Mouse (Mus musculus) bone marrow, adult 2 months (tissue): ENCODE data around the gene Pex10.

Experiments
- CTCF ChIP-seq: fragments of 200-500 bp; IDR thresholded peaks from 2 replicates; pipeline ENCODE4 v1.5.1; 2011; ENCODE audit warnings: low read length, control low read depth; ENCODE audit not compliant: control insufficient read depth, insufficient read depth
- POLR2A ChIP-seq: fragments of 200-500 bp; IDR thresholded peaks from 2 replicates; pipeline ENCODE4 v1.6.1; 2011; ENCODE audit warnings: low read depth, mild to moderate bottlenecking, control low read depth, low read length, borderline replicate concordance; ENCODE audit not compliant: control insufficient read depth

DNA sequence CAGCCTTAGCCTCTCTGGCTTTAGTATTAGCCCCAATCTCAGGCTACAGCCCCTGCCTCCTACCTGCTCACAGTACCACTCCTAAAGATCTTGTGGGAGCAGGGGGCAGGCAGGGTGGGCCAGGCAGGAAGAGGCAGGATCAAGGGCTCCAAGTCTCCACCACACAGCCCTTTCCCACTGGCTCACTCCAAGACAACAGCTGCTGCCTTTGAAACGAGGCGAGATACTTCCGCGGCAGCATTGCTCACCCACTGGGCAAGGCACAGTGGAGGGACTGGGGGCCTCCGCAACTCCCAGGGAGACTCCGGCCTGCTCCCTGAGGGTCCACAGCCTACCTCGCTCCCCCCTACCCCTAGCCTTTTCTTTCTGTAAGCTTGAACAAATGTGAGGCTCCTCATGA is 32.6 kb upstream of the Pex10 start:
- TF ChIP-seq POLR2A (no peak), CTCF (no peak)
